Mouse (Mus musculus) intestine, embryonic 16.5 days (tissue): Measurements from ENCODE around the gene Gm20388. TPM values are rescaled to one million over a fixed set of nuclear protein-coding genes. Genes with fewer than 3 reads are reported as not detected.

Experiments
- ATAC-seq: fragments of 200-750 bp; cut with Nextera tagmentation; 2 replicates; pipeline ENCODE4 v1.8.0; 2017; ENCODE audit warnings: moderate TSS enrichment, moderate library complexity
- H3K27ac ChIP-seq: fragments of 300-500 bp; sonication (generic); 2 replicates; pipeline ENCODE4 v1.5.1; 2014; ENCODE audit warnings: mild to moderate bottlenecking, low read length
- H3K27me3 ChIP-seq: fragments of 300-500 bp; sonication (generic); replicated peaks from 2 replicates; pipeline ENCODE4 v1.6.1; 2014; ENCODE audit warnings: low read length, control low read depth, mixed read lengths; ENCODE audit not compliant: control insufficient read depth, insufficient read depth
- H3K36me3 ChIP-seq: fragments of 300-500 bp; sonication (generic); 2 replicates; pipeline ENCODE4 v1.6.1; 2014; ENCODE audit warnings: low read length, control low read depth; ENCODE audit not compliant: control insufficient read depth, insufficient read depth
- H3K4me1 ChIP-seq: fragments of 300-500 bp; sonication (generic); 2 replicates; pipeline ENCODE4 v1.6.1; 2014; ENCODE audit warnings: low read length, control low read depth, mixed read lengths; ENCODE audit not compliant: control insufficient read depth, insufficient read depth
- H3K4me2 ChIP-seq: fragments of 300-500 bp; sonication (generic); 2 replicates; pipeline ENCODE4 v1.6.1; 2014; ENCODE audit warnings: low read depth, low read length, control low read depth
- H3K4me3 ChIP-seq: fragments of 300-500 bp; sonication (generic); 2 replicates; pipeline ENCODE4 v1.5.1; 2014; ENCODE audit warnings: mild to moderate bottlenecking, low read length
- H3K9ac ChIP-seq: fragments of 300-500 bp; sonication (generic); 2 replicates; pipeline ENCODE4 v1.6.1; 2014; ENCODE audit warnings: low read depth, low read length
- H3K9me3 ChIP-seq: fragments of 300-500 bp; sonication (generic); 2 replicates; pipeline ENCODE4 v1.6.1; 2016; ENCODE audit warnings: low read length, control low read depth; ENCODE audit not compliant: control insufficient read depth
- WGBS: fragments of 180-500 bp; shearing (Covaris S2); extraction: QIAGEN DNeasy Blood & Tissue Kit; methylation state at CpG from one replicate; pipeline ENCODE4 v1.1.7; 2014; 5-methylcytosine and 5-hydroxymethylcytosine counted together
- polyA plus RNA-seq: library from polyadenylated mRNA; unstranded; fragments of >200 nt; fragmentation: Nextera tagmentation; extraction: Ambion mirVana; gene quantifications from 2 replicates; pipeline ENCODE4 v1.2.1, GENCODE M21; 2015

Gm20388 gene
- polyA plus RNA-seq, 1 experiment from 2014 or later, result 5.8 TPM

- H3K4me1 ChIP-seq, result no peaks in the 10 kb centered on the region
- no peak for ATAC-seq
- WGBS, result 72% methylated on average over 8 of the region's 8 CpGs
- no peaks in the 10 kb centered on the region for H3K27me3 ChIP-seq
- no peaks in the 10 kb centered on the region for H3K9me3 ChIP-seq
- peaks cover 8% of the 10 kb centered on the region; the same call in 1 of the 2 replicates for H3K36me3 ChIP-seq
- no peak overlapping the region for H3K27ac ChIP-seq
- no peak overlapping the region for H3K4me3 ChIP-seq
- H3K9ac ChIP-seq, result no peak overlapping the region
- H3K4me2 ChIP-seq, result no peak overlapping the region
Observed at GRCm38 (mm10) chr8:122810376-122810775, 2899.7 kb downstream of the Gm20388 start.

GRCm38 (mm10) chr8:122811870-122812494 is 2901.3 kb downstream of the Gm20388 start:
- Histone ChIP-seq H3K9ac (no peak overlapping the region), H3K27me3 (no peaks in the 10 kb centered on the region), H3K36me3 (peaks cover 8% of the 10 kb centered on the region; the same call in 1 of the 2 replicates), H3K4me1 (no peaks in the 10 kb centered on the region), H3K27ac (no peak overlapping the region), H3K9me3 (no peaks in the 10 kb centered on the region), H3K4me3 (no peak overlapping the region), H3K4me2 (no peak overlapping the region)
- ATAC-seq, result no peak
- 83% methylated on average over 16 of the region's 16 CpGs for WGBS

DNA sequence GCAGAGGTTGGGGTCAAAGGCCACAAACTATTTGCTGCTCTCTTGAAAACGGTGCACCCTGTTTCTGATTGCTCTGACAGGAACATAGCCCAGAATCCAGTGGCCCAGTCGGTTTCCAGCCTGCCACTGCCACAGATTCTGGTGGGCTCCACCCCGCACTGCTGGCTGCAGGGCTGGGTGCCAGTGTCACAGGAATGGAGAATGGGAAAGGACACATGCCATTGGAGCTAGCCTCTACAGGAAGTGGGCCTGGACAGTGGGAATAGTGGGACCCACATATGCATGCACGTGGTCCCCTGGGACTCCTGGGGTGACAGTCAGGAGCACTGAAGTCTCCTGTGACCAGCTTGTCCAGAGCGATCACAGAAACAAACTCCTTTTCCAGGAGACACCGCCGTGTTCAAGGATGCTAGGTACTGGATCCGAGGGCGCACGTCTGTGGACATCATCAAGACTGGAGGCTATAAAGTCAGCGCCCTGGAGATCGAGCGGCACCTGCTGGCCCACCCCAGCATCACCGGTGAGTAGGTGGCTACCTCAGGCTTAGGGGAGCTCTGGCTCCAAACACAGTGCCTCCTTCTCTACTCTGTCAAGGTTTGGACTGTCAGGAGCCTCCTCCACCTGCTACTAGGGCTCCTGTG is 2902.1 kb downstream of the Gm20388 start:
- no peaks in the 10 kb centered on the region for H3K4me1 ChIP-seq
- ATAC-seq, result no peak
- WGBS, result 72% methylated on average over 14 of the region's 14 CpGs

GRCm38 (mm10) chr8:122814608-122815007 is 2904.0 kb downstream of the Gm20388 start:
- WGBS, result 46% methylated on average over 7 of the region's 7 CpGs
- no peak for ATAC-seq

More for the DNA sequence above, 2902.1 kb downstream of the Gm20388 start:
- H3K9me3 ChIP-seq, result no peaks in the 10 kb centered on the region
- no peak overlapping the region for H3K4me2 ChIP-seq
- H3K27ac ChIP-seq, result no peak overlapping the region
- H3K9ac ChIP-seq, result no peak overlapping the region
- H3K27me3 ChIP-seq, result no peaks in the 10 kb centered on the region
- H3K4me3 ChIP-seq, result no peak overlapping the region
- peaks cover 8% of the 10 kb centered on the region; the same call in 1 of the 2 replicates for H3K36me3 ChIP-seq

DNA sequence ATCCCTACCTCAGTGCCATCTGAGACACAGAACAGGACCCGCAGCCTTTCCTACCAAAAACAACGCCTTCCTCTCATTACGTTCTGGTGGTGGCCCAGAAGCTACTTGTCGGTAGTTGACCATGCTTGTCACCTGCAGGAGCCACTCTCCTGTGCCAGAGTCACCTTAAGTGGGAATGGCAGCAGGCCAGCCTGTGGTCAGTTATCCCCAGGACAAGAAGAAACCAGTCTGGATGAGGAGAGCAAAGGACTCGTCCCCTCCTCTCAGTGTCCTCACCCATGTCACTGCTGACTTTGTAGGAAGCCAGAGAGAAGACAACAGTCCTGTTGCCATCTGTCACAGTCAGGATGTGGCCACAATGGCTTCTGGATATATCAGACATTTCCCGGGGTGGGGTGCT is 2906.3 kb downstream of the Gm20388 start:
- Histone ChIP-seq H3K4me3 (no peak overlapping the region), H3K9me3 (no peaks in the 10 kb centered on the region), H3K27me3 (no peaks in the 10 kb centered on the region), H3K4me1 (no peaks in the 10 kb centered on the region), H3K36me3 (peaks cover 8% of the 10 kb centered on the region; the same call in 1 of the 2 replicates), H3K9ac (no peak overlapping the region), H3K4me2 (no peak overlapping the region), H3K27ac (no peak overlapping the region)
- ATAC-seq, result no peak
- 89% methylated on average over 6 of the region's 6 CpGs for WGBS

More at GRCm38 (mm10) chr8:122814608-122815007, 2904.0 kb downstream of the Gm20388 start:
- Histone ChIP-seq H3K36me3 (peaks cover 8% of the 10 kb centered on the region; the same call in 1 of the 2 replicates), H3K4me2 (no peak overlapping the region), H3K9me3 (no peaks in the 10 kb centered on the region), H3K4me3 (no peak overlapping the region), H3K27me3 (no peaks in the 10 kb centered on the region), H3K27ac (no peak overlapping the region), H3K4me1 (no peaks in the 10 kb centered on the region), H3K9ac (no peak overlapping the region)

DNA sequence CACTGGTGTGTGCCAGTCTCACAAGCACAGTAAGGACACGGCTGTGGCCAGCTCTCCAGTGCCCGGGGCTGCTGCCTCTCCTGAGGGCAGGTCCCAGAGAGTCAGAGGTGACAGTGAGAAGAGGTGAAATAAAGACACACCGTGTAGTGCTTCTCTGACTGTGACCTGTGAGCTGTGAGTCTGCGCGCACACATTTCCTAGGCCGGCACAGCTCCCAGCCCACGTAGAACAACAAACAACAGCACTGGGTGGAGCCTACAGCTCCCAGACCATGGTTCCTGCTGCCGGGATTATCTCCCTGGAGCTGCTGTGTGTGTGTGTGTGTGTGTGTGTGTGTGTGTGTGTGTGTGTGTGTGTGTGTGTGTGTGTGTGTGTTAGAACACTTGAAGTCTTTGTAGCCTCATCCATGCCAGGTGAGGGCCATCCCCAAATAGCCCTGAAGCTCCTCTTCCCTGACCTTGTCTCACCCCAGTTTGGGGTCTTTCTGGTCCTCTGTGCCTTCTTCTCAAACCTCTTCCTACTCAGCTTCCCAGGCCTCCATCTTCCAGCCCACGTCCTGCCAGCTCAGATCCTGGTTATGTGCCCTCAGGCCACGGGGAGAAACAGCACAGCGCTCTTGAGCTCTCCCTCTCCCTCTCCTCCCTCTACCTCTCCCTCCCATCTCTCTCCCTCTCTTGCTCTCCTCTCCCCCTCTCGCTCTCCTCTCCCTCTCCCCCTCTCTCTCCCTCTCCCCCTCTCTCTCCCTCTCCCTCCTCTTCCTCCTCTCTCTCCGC is 2907.3 kb downstream of the Gm20388 start:
- Histone ChIP-seq H3K27me3 (no peaks in the 10 kb centered on the region), H3K9ac (no peak overlapping the region), H3K27ac (no peak overlapping the region), H3K4me2 (no peak overlapping the region), H3K9me3 (no peaks in the 10 kb centered on the region), H3K4me1 (no peaks in the 10 kb centered on the region), H3K4me3 (no peak overlapping the region), H3K36me3 (0 out of 2 replicates have a peak, but pooled peaks cover 4% of the 10 kb centered on the region)
- WGBS, result 48% methylated on average over 13 of the region's 13 CpGs
- no peak for ATAC-seq

GRCm38 (mm10) chr8:122819776-122820175 is 2909.1 kb downstream of the Gm20388 start:
- H3K4me1 ChIP-seq, result no peaks in the 10 kb centered on the region
- H3K36me3 ChIP-seq, result no peaks in the 10 kb centered on the region
- WGBS, result 53% methylated on average over 11 of the region's 11 CpGs
- H3K27ac ChIP-seq, result no peak overlapping the region
- no peak overlapping the region for H3K9ac ChIP-seq
- no peak overlapping the region for H3K4me2 ChIP-seq
- no peak for ATAC-seq
- no peaks in the 10 kb centered on the region for H3K9me3 ChIP-seq
- no peaks in the 10 kb centered on the region for H3K27me3 ChIP-seq
- no peak overlapping the region for H3K4me3 ChIP-seq

GRCm38 (mm10) chr8:122824571-122824970 is 2913.9 kb downstream of the Gm20388 start:
- no peak overlapping the region for H3K4me3 ChIP-seq
- 50% methylated on average over 5 of the region's 5 CpGs for WGBS
- no peaks in the 10 kb centered on the region for H3K4me1 ChIP-seq
- no peaks in the 10 kb centered on the region for H3K36me3 ChIP-seq
- H3K4me2 ChIP-seq, result no peak overlapping the region
- H3K27ac ChIP-seq, result no peak overlapping the region
- H3K9ac ChIP-seq, result no peak overlapping the region
- ATAC-seq, result no peak
- no peaks in the 10 kb centered on the region for H3K27me3 ChIP-seq
- H3K9me3 ChIP-seq, result no peaks in the 10 kb centered on the region

DNA sequence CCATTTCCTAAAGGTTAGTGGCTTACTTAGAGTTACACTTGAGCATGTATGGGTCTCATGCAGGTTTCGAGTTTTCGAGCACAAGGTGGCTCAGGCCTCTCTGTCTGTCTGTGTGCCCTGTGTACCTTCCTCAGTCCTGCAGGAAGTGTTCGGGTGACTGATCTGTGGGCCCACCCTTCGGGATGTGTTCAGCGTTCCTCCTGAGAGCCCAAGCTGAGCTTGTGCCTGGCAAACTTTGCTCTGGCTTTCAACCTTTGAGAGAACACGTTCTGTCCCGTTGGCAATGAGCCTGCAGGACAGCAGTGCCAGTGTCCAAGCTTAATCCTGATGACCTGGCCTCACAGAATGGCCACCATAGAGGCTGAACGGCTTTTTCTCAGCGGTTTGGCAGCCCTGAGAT is 2914.3 kb downstream of the Gm20388 start:
- Histone ChIP-seq H3K4me1 (no peaks in the 10 kb centered on the region), H3K36me3 (no peaks in the 10 kb centered on the region), H3K9me3 (no peaks in the 10 kb centered on the region), H3K4me2 (no peak overlapping the region), H3K27ac (no peak overlapping the region), H3K9ac (no peak overlapping the region), H3K27me3 (no peaks in the 10 kb centered on the region), H3K4me3 (no peak overlapping the region)
- WGBS, result 75% methylated on average over 9 of the region's 9 CpGs
- ATAC-seq, result no peak
